Mouse (Mus musculus) limb, embryonic 15.5 days (tissue): ENCODE data around the gene Cenpk. TPM values are rescaled to one million over a fixed set of nuclear protein-coding genes. Genes with fewer than 3 reads are reported as not detected.
"Not testable (repeated sequence)": the region's sequence is repeated elsewhere in the genome, so short reads cannot be mapped to it uniquely, and the experiment has no call there.

Source experiments
- ATAC-seq: fragments of 200-750 bp; cut with Nextera tagmentation; 2 replicates; pipeline ENCODE4 v1.8.0; 2017; ENCODE audit warnings: low read depth, moderate TSS enrichment; ENCODE audit not compliant: insufficient number of reproducible peaks, low FRiP score, low TSS enrichment
- H3K27ac ChIP-seq: fragments of 300-500 bp; sonication (generic); 2 replicates; pipeline ENCODE4 v1.5.1; 2015; ENCODE audit warnings: moderate library complexity, mild to moderate bottlenecking, inconsistent platforms
- H3K27me3 ChIP-seq: fragments of 300-500 bp; sonication (generic); 2 replicates; pipeline ENCODE4 v1.6.1; 2015; ENCODE audit warnings: inconsistent platforms
- H3K36me3 ChIP-seq: fragments of 300-500 bp; sonication (generic); 2 replicates; pipeline ENCODE4 v1.6.1; 2015; ENCODE audit warnings: inconsistent platforms
- H3K4me1 ChIP-seq: fragments of 300-500 bp; sonication (generic); 2 replicates; pipeline ENCODE4 v1.6.1; 2015; ENCODE audit warnings: inconsistent platforms
- H3K4me2 ChIP-seq: fragments of 300-500 bp; sonication (generic); 2 replicates; pipeline ENCODE4 v1.6.1; 2015; ENCODE audit warnings: mild to moderate bottlenecking, inconsistent platforms
- H3K4me3 ChIP-seq: fragments of 300-500 bp; sonication (generic); 2 replicates; pipeline ENCODE4 v1.5.1; 2015; ENCODE audit warnings: mild to moderate bottlenecking, inconsistent platforms
- H3K9ac ChIP-seq: fragments of 300-500 bp; sonication (generic); 2 replicates; pipeline ENCODE4 v1.6.1; 2015; ENCODE audit warnings: inconsistent platforms
- H3K9me3 ChIP-seq: fragments of 300-500 bp; sonication (generic); 2 replicates; pipeline ENCODE4 v1.6.1; 2016; ENCODE audit warnings: inconsistent platforms
- WGBS: fragments of 180-500 bp; shearing (Covaris S2); methylation state at CpG from one replicate; pipeline ENCODE4 v1.1.7; 2015; 5-methylcytosine and 5-hydroxymethylcytosine counted together
- polyA plus RNA-seq: library from polyadenylated mRNA; unstranded; fragments of >200 nt; fragmentation: Nextera tagmentation; extraction: Ambion mirVana; gene quantifications from 2 replicates; pipeline ENCODE4 v1.2.1, GENCODE M21; 2015

The Cenpk gene
- polyA plus RNA-seq: 47.5 and 60.2 TPM in 2 replicates

- peaks cover 8% of the 10 kb centered on the region for H3K4me1 ChIP-seq
Measured at GRCm38 (mm10) chr13:104228384-104229066, at the start of gene Cenpk, which contains the start of gene Ppwd1. Gene Cenpk (plus strand): TSS chr13:104228611. Gene Ppwd1 (minus strand): TSS chr13:104228843.

GRCm38 (mm10) chr13:104178650-104179121 is 49.7 kb upstream of the Cenpk start, which contains the start of gene Trim23:
Gene Trim23 (plus strand): TSS chr13:104178797.
- peak within 1 kb of the TSS; percentile 57 for H3K4me2 ChIP-seq
- peak within 1 kb of the TSS; percentile 88 for H3K27ac ChIP-seq
- H3K4me3 ChIP-seq: peak within 1 kb of the TSS; percentile 95
- H3K27me3 ChIP-seq: no peaks in the 10 kb centered on the region
- peaks cover 10% of the 10 kb centered on the region for H3K36me3 ChIP-seq
- WGBS: under 1% methylated on average over 38 of the region's 38 CpGs
- H3K9ac ChIP-seq: peak within 1 kb of the TSS; percentile 87
- peaks cover 11% of the 10 kb centered on the region; the same call in 1 of the 2 replicates for H3K4me1 ChIP-seq
- peak; percentile 99 for ATAC-seq
- H3K9me3 ChIP-seq: no peaks in the 10 kb centered on the region

More at GRCm38 (mm10) chr13:104228384-104229066, at the start of gene Cenpk, which contains the start of gene Ppwd1:
- no peaks in the 10 kb centered on the region for H3K9me3 ChIP-seq
- peak within 1 kb of the TSS; percentile 79 for H3K4me3 ChIP-seq
- WGBS: under 1% methylated on average over 55 of the region's 55 CpGs
- H3K36me3 ChIP-seq: peaks cover 6% of the 10 kb centered on the region
- H3K9ac ChIP-seq: peak within 1 kb of the TSS; percentile 85
- H3K4me2 ChIP-seq: peak within 1 kb of the TSS; percentile 70
- H3K27ac ChIP-seq: peak within 1 kb of the TSS; percentile 97
- H3K27me3 ChIP-seq: no peaks in the 10 kb centered on the region
- peak; percentile 97 for ATAC-seq

DNA sequence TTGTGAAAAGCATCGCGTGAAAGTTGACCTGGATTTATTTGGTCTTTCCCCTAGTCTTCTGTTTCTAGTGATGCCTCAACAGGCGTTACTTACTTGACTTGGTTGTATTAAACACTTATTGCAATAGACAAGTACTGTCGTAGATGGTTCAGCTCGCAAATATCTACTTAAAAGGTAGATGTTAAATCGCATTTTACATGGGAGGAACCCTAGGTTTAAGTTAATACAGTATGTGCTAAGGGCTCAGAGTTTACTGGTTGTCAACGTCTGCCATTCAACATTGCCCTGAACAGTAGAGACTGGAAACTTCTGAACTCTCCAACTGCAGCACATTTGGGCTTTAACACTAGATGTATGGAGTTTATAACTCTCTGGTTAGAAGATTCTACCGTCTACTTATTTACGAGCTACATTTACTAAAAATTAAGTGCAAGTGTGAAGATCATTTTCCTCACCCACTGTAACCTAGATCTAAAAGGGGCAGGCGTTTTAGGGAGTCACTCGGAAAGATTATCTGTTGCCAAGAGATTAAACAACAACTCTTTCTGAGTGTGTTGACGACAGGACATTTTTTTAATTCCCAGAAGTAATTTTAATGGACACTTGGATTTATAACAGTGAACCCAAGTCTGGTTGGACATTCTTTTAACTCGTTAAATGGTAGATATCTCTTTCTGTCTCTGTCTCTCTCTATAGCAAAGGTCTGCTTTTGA is 49.1 kb upstream of the Cenpk start:
- Histone ChIP-seq H3K36me3 (peaks cover 12% of the 10 kb centered on the region), H3K9me3 (no peaks in the 10 kb centered on the region), H3K4me2 (peak overlapping the region; percentile 49), H3K27me3 (no peaks in the 10 kb centered on the region), H3K4me3 (peak overlapping the region; percentile 95), H3K9ac (peak overlapping the region; percentile 87), H3K4me1 (peaks cover 11% of the 10 kb centered on the region; the same call in 1 of the 2 replicates), H3K27ac (peak overlapping the region; percentile 88)
- no peak for ATAC-seq
- WGBS: 18% methylated on average over 13 of the region's 13 CpGs

GRCm38 (mm10) chr13:104187357-104187756 is 41.1 kb upstream of the Cenpk start:
- ATAC-seq: no peak
- no peaks in the 10 kb centered on the region for H3K9me3 ChIP-seq
- no peaks in the 10 kb centered on the region for H3K27me3 ChIP-seq
- H3K27ac ChIP-seq: no peak overlapping the region
- 84% methylated on average over 4 of the region's 4 CpGs for WGBS
- H3K36me3 ChIP-seq: peaks cover 31% of the 10 kb centered on the region
- H3K9ac ChIP-seq: no peak overlapping the region
- H3K4me2 ChIP-seq: no peak overlapping the region
- no peaks in the 10 kb centered on the region for H3K4me1 ChIP-seq
- no peak overlapping the region for H3K4me3 ChIP-seq

DNA sequence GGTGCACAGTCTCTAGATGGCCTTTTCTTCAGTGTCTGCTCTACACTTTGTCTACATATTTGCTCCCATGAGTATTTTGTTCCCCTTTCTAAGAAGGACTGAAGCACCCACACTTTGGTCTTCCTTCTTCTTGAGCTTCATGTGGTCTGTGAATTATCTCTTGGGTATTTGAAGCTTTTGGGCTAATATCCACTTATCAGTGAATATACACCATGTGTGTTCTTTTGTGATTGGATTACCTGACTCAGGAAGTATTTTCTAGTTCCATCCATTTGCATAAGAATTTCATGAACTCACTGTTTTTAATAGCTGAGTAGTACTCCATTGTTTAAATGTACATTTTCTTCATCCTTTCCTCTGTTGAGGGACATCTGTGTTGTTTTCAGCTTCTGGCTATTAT is 32.5 kb upstream of the Cenpk start:
- not testable (repeated sequence) for H3K9ac ChIP-seq, H3K4me2 ChIP-seq, H3K9me3 ChIP-seq, H3K4me1 ChIP-seq, H3K27me3 ChIP-seq, ATAC-seq, H3K4me3 ChIP-seq, H3K27ac ChIP-seq
- peaks cover 36% of the 10 kb centered on the region for H3K36me3 ChIP-seq

- no peak for ATAC-seq
- Histone ChIP-seq H3K9me3 (no peaks in the 10 kb centered on the region), H3K27ac (no peak overlapping the region), H3K4me1 (no peaks in the 10 kb centered on the region), H3K9ac (no peak overlapping the region), H3K27me3 (no peaks in the 10 kb centered on the region), H3K36me3 (peaks cover 24% of the 10 kb centered on the region), H3K4me3 (no peak overlapping the region), H3K4me2 (no peak overlapping the region)
- 65% methylated on average over 1 of the region's 1 CpGs for WGBS
Measured at GRCm38 (mm10) chr13:104204313-104204712, 24.1 kb upstream of the Cenpk start.

- no peaks in the 10 kb centered on the region for H3K27me3 ChIP-seq
- ATAC-seq: no peak
- no peak overlapping the region for H3K9ac ChIP-seq
- H3K9me3 ChIP-seq: no peaks in the 10 kb centered on the region
- peak overlapping the region; percentile 70 for H3K4me2 ChIP-seq
- peaks cover 4% of the 10 kb centered on the region for H3K36me3 ChIP-seq
- WGBS: 56% methylated on average over 3 of the region's 3 CpGs
- peaks cover 8% of the 10 kb centered on the region for H3K4me1 ChIP-seq
- no peak overlapping the region for H3K27ac ChIP-seq
- H3K4me3 ChIP-seq: peak overlapping the region; percentile 79
Measured at GRCm38 (mm10) chr13:104227478-104227877, 933 bp upstream of the Cenpk start.

DNA sequence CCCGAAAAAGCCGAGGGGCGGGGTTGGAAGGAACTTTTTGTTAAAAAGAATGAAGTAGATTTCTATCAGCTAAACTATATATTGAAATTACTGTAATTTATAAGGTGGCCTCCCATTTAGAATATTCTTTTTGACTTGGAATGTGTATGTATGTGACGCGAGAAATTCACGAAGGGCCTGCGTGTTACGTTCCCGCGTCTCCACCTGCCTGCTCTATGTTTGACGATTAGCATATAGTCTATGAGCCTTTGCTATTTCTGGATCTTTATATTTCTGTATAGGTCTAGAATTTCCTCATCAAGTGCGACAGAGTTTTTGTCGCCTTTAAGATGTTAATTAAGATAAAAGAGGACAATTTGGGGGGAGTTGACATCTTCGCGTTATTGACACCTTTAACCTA is 770 bp downstream of the Cenpk start:
- peak overlapping the region; percentile 65; the same call in 1 of the 2 replicates for H3K27ac ChIP-seq
- H3K4me1 ChIP-seq: peaks cover 8% of the 10 kb centered on the region
- WGBS: 7% methylated on average over 15 of the region's 15 CpGs
- H3K36me3 ChIP-seq: peaks cover 6% of the 10 kb centered on the region
- no peaks in the 10 kb centered on the region for H3K9me3 ChIP-seq
- peak overlapping the region; percentile 72 for H3K9ac ChIP-seq
- H3K27me3 ChIP-seq: no peaks in the 10 kb centered on the region
- no peak for ATAC-seq
- H3K4me3 ChIP-seq: peak overlapping the region; percentile 79
- peak overlapping the region; percentile 70 for H3K4me2 ChIP-seq

DNA sequence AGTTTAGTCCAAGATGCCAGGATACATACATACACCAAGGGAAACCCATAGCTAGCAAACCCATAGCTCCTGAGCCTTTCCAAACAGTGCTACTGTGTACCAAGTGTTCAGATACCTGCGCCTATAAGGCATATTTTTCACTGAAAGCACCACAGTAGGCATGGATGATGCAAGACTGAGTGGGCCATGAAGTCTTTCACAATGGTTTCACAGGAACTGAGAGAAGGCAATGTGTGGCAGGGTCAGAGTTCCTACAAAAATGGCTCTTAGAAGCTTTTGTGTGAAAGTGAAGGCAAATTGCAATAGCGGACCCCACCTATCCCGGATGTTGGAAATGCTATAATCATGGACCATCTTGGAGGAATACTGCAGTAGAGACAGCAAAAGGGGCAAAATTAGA is 30.6 kb downstream of the Cenpk start:
- Histone ChIP-seq H3K4me2 (no peak overlapping the region), H3K4me1 (no peaks in the 10 kb centered on the region), H3K27me3 (no peaks in the 10 kb centered on the region), H3K9me3 (no peaks in the 10 kb centered on the region), H3K36me3 (no peaks in the 10 kb centered on the region), H3K4me3 (no peak overlapping the region), H3K9ac (no peak overlapping the region), H3K27ac (no peak overlapping the region)
- WGBS: 91% methylated on average over 3 of the region's 3 CpGs
- ATAC-seq: no peak

GRCm38 (mm10) chr13:104285031-104285431 is 56.6 kb downstream of the Cenpk start:
- Histone ChIP-seq H3K9ac (no peak overlapping the region), H3K27ac (peak overlapping the region; percentile 90; the same call in 1 of the 2 replicates), H3K4me1 (0 out of 2 replicates have a peak, but pooled peaks cover 2% of the 10 kb centered on the region), H3K36me3 (no peaks in the 10 kb centered on the region), H3K4me2 (peak overlapping the region; percentile 55; the same call in 1 of the 2 replicates), H3K4me3 (peak overlapping the region; percentile 0; the same call in 1 of the 2 replicates), H3K9me3 (no peaks in the 10 kb centered on the region), H3K27me3 (no peaks in the 10 kb centered on the region)
- ATAC-seq: no peak
- 4% methylated on average over 2 of the region's 2 CpGs for WGBS

DNA sequence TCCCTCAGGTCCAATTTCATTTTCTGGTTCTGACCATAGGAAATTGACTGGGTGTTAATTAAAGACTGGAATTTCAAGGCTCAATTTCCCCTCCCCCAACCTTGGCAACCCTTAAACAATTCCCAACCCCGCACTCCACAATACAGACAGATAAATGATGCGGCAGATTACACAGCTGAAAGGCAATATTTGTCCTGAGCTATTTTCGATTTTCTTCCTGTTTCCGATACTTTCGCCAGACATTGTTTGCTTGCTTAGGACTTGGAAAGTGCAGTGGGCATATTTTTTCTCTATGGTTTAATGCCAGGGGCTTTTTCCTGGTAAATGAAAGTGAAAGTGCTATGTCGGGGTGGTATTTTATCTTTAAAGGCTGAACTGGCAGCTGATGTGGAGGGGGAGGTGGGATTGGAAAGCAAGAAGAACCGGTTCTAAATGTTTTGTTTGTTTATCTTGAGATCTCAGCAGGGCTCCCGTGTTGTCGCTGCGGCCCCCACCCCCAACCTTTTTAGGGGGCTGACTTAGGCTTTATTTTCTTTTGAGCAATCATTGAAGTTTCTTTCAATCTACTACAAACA is 57.4 kb downstream of the Cenpk start:
- Histone ChIP-seq H3K4me3 (peak overlapping the region; percentile 47), H3K27ac (peak overlapping the region; percentile 90), H3K4me2 (peak overlapping the region; percentile 55), H3K4me1 (0 out of 2 replicates have a peak, but pooled peaks cover 2% of the 10 kb centered on the region), H3K9ac (peak overlapping the region; percentile 50), H3K9me3 (no peaks in the 10 kb centered on the region), H3K36me3 (no peaks in the 10 kb centered on the region), H3K27me3 (no peaks in the 10 kb centered on the region)
- ATAC-seq: no peak
- WGBS: under 1% methylated on average over 10 of the region's 10 CpGs
